In the genomic region with DNA sequence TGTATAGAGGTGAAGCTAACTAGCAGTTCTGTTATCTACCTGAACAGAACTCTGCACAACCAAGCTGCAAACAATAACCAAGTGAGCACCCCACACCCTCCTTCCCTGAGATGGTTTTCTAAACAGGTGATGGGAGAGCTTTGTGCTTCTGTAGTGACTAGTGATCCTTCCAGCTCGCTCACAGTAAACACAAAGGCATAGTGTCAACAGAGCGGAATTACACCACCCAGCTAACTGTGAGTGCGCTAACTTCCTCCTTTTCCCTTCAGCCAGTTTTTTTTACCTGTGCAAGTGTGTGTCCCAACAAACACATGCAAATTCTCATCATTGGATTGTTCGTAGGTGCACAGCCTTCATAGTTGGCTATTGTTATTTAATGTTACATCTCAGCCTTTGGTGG, we compare ENCODE assay signal across 30 mouse cellular contexts.
DNase-seq lines count a peak whose midpoint lies in the region; ATAC-seq and TF ChIP-seq lines count a peak whose summit lies in the region.
"Had no signal": no experiment of that assay in that cellular context is flagged by ENCODE, and none has a peak within 500 bp of the region (broad histone marks: within the 10 kb centered on the region; RNA-seq: fewer than 3 reads in every experiment).

No protein-coding gene starts in this region.

- WGBS in lung, postnatal 0 days: 66% methylated on average over 4 of the region's 4 CpGs
- WGBS in liver, postnatal 0 days (ENCODE audit: insufficient replicate concordance): 46% methylated on average over 4 of the region's 4 CpGs
- 88% methylated on average over 4 of the region's 4 CpGs for WGBS in olfactory bulb, adult 2 months

- H3K4me3 ChIP-seq in lung, postnatal 0 days (ENCODE audit: low read depth, low read length): no peak overlapping the region
- no peak overlapping the region for H3K4me3 ChIP-seq in liver, postnatal 0 days (ENCODE audit: low read depth, low read length)
- H3K4me3 ChIP-seq in olfactory bulb, adult 2 months (ENCODE audit: insufficient read depth, low read depth, low read length): no peak overlapping the region
- H3K4me3 ChIP-seq: embryonic facial prominence, embryonic 13.5 days; forebrain, embryonic 10.5 days; forebrain, embryonic 15.5 days; gastrocnemius, adult 2 months; hindbrain, embryonic 12.5 days; limb, embryonic 10.5 days; limb, embryonic 15.5 days; megakaryocyte, embryonic 14.5 days; midbrain, embryonic 12.5 days; neural tube, embryonic 13.5 days; stomach, embryonic 15.5 days had no signal

- H3K36me3 ChIP-seq in lung, postnatal 0 days (ENCODE audit: insufficient read depth, low read length): no peaks in the 10 kb centered on the region
- no peaks in the 10 kb centered on the region for H3K36me3 ChIP-seq in liver, postnatal 0 days (replicated peaks; ENCODE audit: insufficient read depth, low read length)
- H3K36me3 ChIP-seq: embryonic facial prominence, embryonic 13.5 days; forebrain, embryonic 15.5 days; hindbrain, embryonic 12.5 days; limb, embryonic 10.5 days; limb, embryonic 15.5 days; midbrain, embryonic 12.5 days; neural tube, embryonic 13.5 days; stomach, embryonic 15.5 days had no signal

- TF ChIP-seq POLR2A in olfactory bulb, adult 2 months (IDR thresholded peaks at IDR 0.05; ENCODE audit: insufficient read depth, low read depth, low read length): no peak

- TF ChIP-seq EP300 in lung, postnatal 0 days (IDR thresholded peaks at IDR 0.05): no peak
- TF ChIP-seq EP300 in liver, postnatal 0 days (IDR thresholded peaks at IDR 0.05; ENCODE audit: low read depth): no peak

- no peaks in the 10 kb centered on the region for H3K9me3 ChIP-seq in lung, postnatal 0 days (ENCODE audit: low read length)
- H3K9me3 ChIP-seq in liver, postnatal 0 days (ENCODE audit: low read length): no peaks in the 10 kb centered on the region
- H3K9me3 ChIP-seq: embryonic facial prominence, embryonic 13.5 days; forebrain, embryonic 10.5 days; forebrain, embryonic 15.5 days; hindbrain, embryonic 12.5 days; limb, embryonic 10.5 days; limb, embryonic 15.5 days; megakaryocyte, embryonic 14.5 days; midbrain, embryonic 12.5 days; neural tube, embryonic 13.5 days; stomach, embryonic 15.5 days had no signal

- H3K27me3 ChIP-seq in lung, postnatal 0 days (replicated peaks; ENCODE audit: insufficient read depth, low read length): no peaks in the 10 kb centered on the region
- no peaks in the 10 kb centered on the region for H3K27me3 ChIP-seq in liver, postnatal 0 days (ENCODE audit: insufficient read depth, low read length)
- H3K27me3 ChIP-seq: CH12.LX; embryonic facial prominence, embryonic 13.5 days; forebrain, embryonic 15.5 days; hindbrain, embryonic 12.5 days; limb, embryonic 15.5 days; megakaryocyte, embryonic 14.5 days; midbrain, embryonic 12.5 days; neural tube, embryonic 13.5 days; stomach, embryonic 15.5 days had no signal

- no peak for TF ChIP-seq CTCF in lung, postnatal 0 days (IDR thresholded peaks at IDR 0.05)
- TF ChIP-seq CTCF in liver, postnatal 0 days (IDR thresholded peaks at IDR 0.05; ENCODE audit: low read depth): no peak
- TF ChIP-seq CTCF in olfactory bulb, adult 2 months (IDR thresholded peaks at IDR 0.05; ENCODE audit: insufficient read depth, low read depth, low read length): no peak

- H3K27ac ChIP-seq in lung, postnatal 0 days (ENCODE audit: low read length): no peak overlapping the region
- no peak overlapping the region for H3K27ac ChIP-seq in liver, postnatal 0 days (ENCODE audit: low read depth)
- peak overlapping the region; percentile 24 for H3K27ac ChIP-seq in olfactory bulb, adult 2 months (ENCODE audit: insufficient read depth, low read depth, low read length)
- H3K27ac ChIP-seq: embryonic facial prominence, embryonic 13.5 days; forebrain, embryonic 10.5 days; forebrain, embryonic 15.5 days; gastrocnemius, adult 2 months; hindbrain, embryonic 12.5 days; hindbrain, postnatal 0 days; limb, embryonic 10.5 days; limb, embryonic 15.5 days; midbrain, embryonic 12.5 days; neural tube, embryonic 13.5 days; stomach, embryonic 15.5 days had no signal

- no peak overlapping the region for H3K4me2 ChIP-seq in lung, postnatal 0 days (replicated peaks; ENCODE audit: low read depth, low read length)
- H3K4me2 ChIP-seq in liver, postnatal 0 days (ENCODE audit: low read depth, low read length): no peak overlapping the region
- H3K4me2 ChIP-seq: embryonic facial prominence, embryonic 13.5 days; forebrain, embryonic 15.5 days; hindbrain, embryonic 12.5 days; limb, embryonic 15.5 days; lung, embryonic 14.5 days; midbrain, embryonic 12.5 days; neural tube, embryonic 13.5 days; stomach, embryonic 15.5 days had no signal

- ATAC-seq in lung, postnatal 0 days: no peak
- ATAC-seq in granulocyte monocyte progenitor cell, adult 5-6 weeks (replicated peaks; ENCODE audit: poor library complexity, severe bottlenecking): peak; percentile 71
- ATAC-seq in liver, postnatal 0 days: peak; percentile 80
- ATAC-seq: forebrain, embryonic 15.5 days; hindbrain, postnatal 0 days had no signal

- H3K4me1 ChIP-seq in lung, postnatal 0 days (ENCODE audit: insufficient read depth, low read depth, low read length): no peaks in the 10 kb centered on the region
- H3K4me1 ChIP-seq in liver, postnatal 0 days (ENCODE audit: insufficient read depth): 0 out of 2 replicates have a peak, but pooled peaks cover 5% of the 10 kb centered on the region
- H3K4me1 ChIP-seq in olfactory bulb, adult 2 months (ENCODE audit: control insufficient read depth, insufficient read depth, low read length): peaks cover 15% of the 10 kb centered on the region
- H3K4me1 ChIP-seq: forebrain, embryonic 10.5 days had no signal

- peak; percentile 56 for DNase-seq in lung, postnatal 0 days (ENCODE audit: low spot score)
- DNase-seq in lung, postnatal 4 days: no peak
- peak; percentile 43 for DNase-seq in liver, postnatal 0 days
- DNase-seq in cerebellum, adult 8-10 months: no peak
- no peak for DNase-seq in urinary bladder, postnatal 36 days (ENCODE audit: low spot score in 2 of 2)
- DNase-seq: adrenal gland, adult 8-10 months; B cell, adult 2 months; cerebellum, adult 9-10 months; gastrocnemius, adult 2 months; kidney, adult 11 months; kidney, postnatal 14 days; layer of hippocampus, adult 9-11 months; lung, embryonic 14.5 days; retina, postnatal 1 day; right cerebral cortex, postnatal 14 days; thymus, postnatal 14 days had no signal

- H3K9ac ChIP-seq in lung, postnatal 0 days (replicated peaks; ENCODE audit: low read depth): no peak overlapping the region
- no peak overlapping the region for H3K9ac ChIP-seq in liver, postnatal 0 days (replicated peaks)
- H3K9ac ChIP-seq: embryonic facial prominence, embryonic 13.5 days; forebrain, embryonic 15.5 days; hindbrain, embryonic 12.5 days; limb, embryonic 15.5 days; lung, embryonic 14.5 days; midbrain, embryonic 12.5 days; neural tube, embryonic 13.5 days; stomach, embryonic 15.5 days had no signal

Comparison
In these comparisons a context has a peak if more than half of its experiments do, and no peak if none do; other contexts are left out.
1. DNase-seq: peak in lung, postnatal 0 days (single experiment) and liver, postnatal 0 days (single experiment); none in lung, postnatal 4 days (0 of 2), cerebellum, adult 8-10 months (single experiment) and urinary bladder, postnatal 36 days (0 of 2).